Comparison of ENCODE assay signal across 18 mouse cellular contexts in genomic region chr3:157699961-157700360, GRCm38 (mm10).
DNase-seq lines count a peak whose midpoint lies in the region; ATAC-seq lines count a peak whose summit lies in the region.
"Had no signal": no experiment of that assay in that cellular context is flagged by ENCODE, and none has a peak within 500 bp of the region (broad histone marks: within the 10 kb centered on the region; RNA-seq: fewer than 3 reads in every experiment).

No protein-coding gene starts in this region.

- intact Hi-C loops in heart, postnatal 36 days (cut with DNase I) = no loop called here

- ATAC-seq in common myeloid progenitor, adult 5-6 weeks (replicated peaks; ENCODE audit: low read depth, poor library complexity, severe bottlenecking) = peak; percentile 57
- ATAC-seq: CD4-positive, CD25-positive, alpha-beta regulatory T cell, adult 4 months; forebrain, postnatal 0 days; hindbrain, embryonic 16.5 days; inflammation-experienced regulatory T-cells, adult 6 months had no signal

- peak; percentile 29 for DNase-seq in adrenal gland, postnatal 10 days
- no peak for DNase-seq in adrenal gland, adult 18-20 months (ENCODE audit: low spot score in 2 of 2)
- peak; percentile 14 to 24 for DNase-seq in lung, adult 18-20 months
- no peak for DNase-seq in lung, postnatal 10 days
- DNase-seq in skeletal muscle tissue, adult 2 months (ENCODE audit: low read depth, low spot score) = peak; percentile 2
- DNase-seq in heart, postnatal 36 days = no peak
- DNase-seq: B cell, adult 2 months; cerebellum, adult 2 months; cerebellum, postnatal 10 days; forebrain, postnatal 0 days; gastrocnemius, adult 2 months; gastrocnemius, postnatal 25 days; heart, adult 11 months; heart, postnatal 4 days had no signal

Comparison
In these comparisons a context has a peak if more than half of its experiments do, and no peak if none do; other contexts are left out.
1. DNase-seq: peak in adrenal gland, postnatal 10 days (single experiment), lung, adult 18-20 months (2 of 2) and skeletal muscle tissue, adult 2 months (single experiment); none in adrenal gland, adult 18-20 months (0 of 2), lung, postnatal 10 days (single experiment) and heart, postnatal 36 days (0 of 2).